In genomic region chr13:11919448-11919847, GRCm38 (mm10) we compare ENCODE assay signal across 27 mouse cellular contexts.
DNase-seq lines count a peak whose midpoint lies in the region; ATAC-seq and TF ChIP-seq lines count a peak whose summit lies in the region.
"Had no signal": no experiment of that assay in that cellular context is flagged by ENCODE, and none has a peak within 500 bp of the region (broad histone marks: within the 10 kb centered on the region; RNA-seq: fewer than 3 reads in every experiment).

No protein-coding gene starts in this region.

- H3K4me1 ChIP-seq in intestine, embryonic 15.5 days (replicated peaks) = no peaks in the 10 kb centered on the region
- H3K4me1 ChIP-seq in intestine, postnatal 0 days (replicated peaks; ENCODE audit: control insufficient read depth, insufficient read depth, low read length) = no peaks in the 10 kb centered on the region
- H3K4me1 ChIP-seq: embryonic facial prominence, embryonic 13.5 days; embryonic facial prominence, embryonic 15.5 days; forebrain, embryonic 10.5 days; forebrain, embryonic 12.5 days had no signal

- intact Hi-C loops in heart, postnatal 14 days (cut with DNase I) = no loop called here

- DNase-seq in heart, adult 11 months = peak; percentile 83
- DNase-seq in heart, postnatal 14 days = no peak
- DNase-seq in frontal cortex, postnatal 36 days (ENCODE audit: low spot score in 2 of 2) = no peak
- DNase-seq: adrenal gland, adult 8-10 months; adrenal gland, postnatal 14 days; B cell, adult 2 months; cerebellum, adult 11 months; cerebellum, adult 18-20 months; cerebellum, adult 8-10 months; cerebellum, adult 9-11 months; cerebellum, postnatal 14 days; cerebellum, postnatal 36 days; embryo, embryonic 11 days had no signal

- H3K4me2 ChIP-seq in intestine, embryonic 15.5 days (replicated peaks) = no peak overlapping the region
- H3K4me2 ChIP-seq in intestine, postnatal 0 days (replicated peaks; ENCODE audit: low read depth) = no peak overlapping the region
- H3K4me2 ChIP-seq: embryonic facial prominence, embryonic 13.5 days; embryonic facial prominence, embryonic 15.5 days; forebrain, embryonic 12.5 days had no signal

- no peak for TF ChIP-seq CTCF in intestine, postnatal 0 days (IDR thresholded peaks at IDR 0.05; ENCODE audit: low read depth)

- peak; percentile 84 for ATAC-seq in intestine, embryonic 15.5 days
- ATAC-seq in intestine, postnatal 0 days = peak; percentile 81
- ATAC-seq: activated CD4-positive, CD25-positive, alpha-beta regulatory T cell, adult 4 months; CD4-positive, CD25-positive, alpha-beta regulatory T cell, adult 4 months; forebrain, embryonic 14.5 days; forebrain, embryonic 16.5 days; Patski had no signal

- no peaks in the 10 kb centered on the region for H3K36me3 ChIP-seq in intestine, embryonic 15.5 days
- H3K36me3 ChIP-seq in intestine, postnatal 0 days (ENCODE audit: control insufficient read depth, insufficient read depth) = no peaks in the 10 kb centered on the region
- H3K36me3 ChIP-seq: embryonic facial prominence, embryonic 13.5 days; embryonic facial prominence, embryonic 15.5 days; forebrain, embryonic 10.5 days; forebrain, embryonic 12.5 days; G1E had no signal

- no peak overlapping the region for H3K9ac ChIP-seq in intestine, embryonic 15.5 days
- no peak overlapping the region for H3K9ac ChIP-seq in intestine, postnatal 0 days (ENCODE audit: low read depth, low read length)
- H3K9ac ChIP-seq: embryonic facial prominence, embryonic 13.5 days; embryonic facial prominence, embryonic 15.5 days; forebrain, embryonic 12.5 days had no signal

- 71% methylated on average over 6 of the region's 6 CpGs for whole genome bisulfite sequencing in intestine, embryonic 15.5 days
- WGBS in intestine, postnatal 0 days = 40% methylated on average over 6 of the region's 6 CpGs

- no peak overlapping the region for H3K4me3 ChIP-seq in intestine, embryonic 15.5 days (replicated peaks)
- no peak overlapping the region for H3K4me3 ChIP-seq in intestine, postnatal 0 days (ENCODE audit: low read depth, low read length)
- H3K4me3 ChIP-seq: embryonic facial prominence, embryonic 13.5 days; embryonic facial prominence, embryonic 15.5 days; erythroblast, embryonic 14.5 days; forebrain, embryonic 10.5 days; forebrain, embryonic 12.5 days had no signal

- H3K9me3 ChIP-seq in intestine, embryonic 15.5 days = no peaks in the 10 kb centered on the region
- no peaks in the 10 kb centered on the region for H3K9me3 ChIP-seq in intestine, postnatal 0 days (ENCODE audit: control insufficient read depth)
- H3K9me3 ChIP-seq: embryonic facial prominence, embryonic 13.5 days; embryonic facial prominence, embryonic 15.5 days; forebrain, embryonic 10.5 days; forebrain, embryonic 12.5 days; G1E had no signal

- H3K27ac ChIP-seq in intestine, embryonic 15.5 days = no peak overlapping the region
- H3K27ac ChIP-seq in intestine, postnatal 0 days (ENCODE audit: low read depth, low read length) = no peak overlapping the region
- H3K27ac ChIP-seq: embryonic facial prominence, embryonic 13.5 days; embryonic facial prominence, embryonic 15.5 days; forebrain, embryonic 10.5 days; forebrain, embryonic 12.5 days had no signal

- no peaks in the 10 kb centered on the region for H3K27me3 ChIP-seq in intestine, embryonic 15.5 days (replicated peaks)
- no peaks in the 10 kb centered on the region for H3K27me3 ChIP-seq in intestine, postnatal 0 days (replicated peaks; ENCODE audit: control insufficient read depth, insufficient read depth, low read length)
- H3K27me3 ChIP-seq: CH12.LX; embryonic facial prominence, embryonic 13.5 days; embryonic facial prominence, embryonic 15.5 days; forebrain, embryonic 12.5 days; Patski had no signal
